Mouse (Mus musculus): Measurements from ENCODE around the gene Gda. TPM values are rescaled to one million over a fixed set of nuclear protein-coding genes. Genes with fewer than 3 reads are reported as not detected.

Gda gene
- polyA plus RNA-seq (2014; fragmentation: Illumina TruSeq; extraction: RNeasy Lipid Tissue Mini Kit (QIAGEN cat#74804); ENCODE audit: low read depth, low replicate concordance): 33.4 TPM

DNA sequence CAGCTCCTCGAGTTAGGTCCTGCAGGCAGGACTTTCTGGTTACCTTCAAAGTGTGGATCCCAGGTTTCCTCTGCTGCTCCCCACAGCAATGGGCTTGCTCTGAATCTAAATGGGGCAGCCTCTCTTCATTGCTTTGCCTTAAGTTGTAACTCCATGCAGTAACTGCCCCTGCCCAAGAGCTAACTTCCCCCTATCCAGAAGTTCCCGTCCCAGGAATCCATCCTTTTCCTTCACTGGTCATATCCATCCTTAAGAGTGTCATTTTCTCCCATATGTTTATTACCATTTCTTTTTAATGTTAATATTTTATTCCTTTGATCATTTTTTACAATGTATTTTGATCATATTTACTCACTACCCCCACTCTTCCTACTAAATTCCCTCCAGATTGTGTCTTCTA is at the start of gene Gda:
TSS of gene Gda (minus strand) at position 101 of the 400 bp plus-strand sequence.

Other genes starting within 250 kb of the Gda start
- 143 TPM for gene Zfand5, start 201.2 kb downstream of the Gda start, polyA plus RNA-seq (2014; fragmentation: Illumina TruSeq; extraction: RNeasy Lipid Tissue Mini Kit (QIAGEN cat#74804); ENCODE audit: low read depth, low replicate concordance)
- 49.5 TPM for gene 1110059E24Rik, start 179.5 kb upstream of the Gda start, polyA plus RNA-seq (2014; fragmentation: Illumina TruSeq; extraction: RNeasy Lipid Tissue Mini Kit (QIAGEN cat#74804); ENCODE audit: low read depth, low replicate concordance)
- gene Abhd17b, start 179.7 kb upstream of the Gda start, polyA plus RNA-seq (2014; fragmentation: Illumina TruSeq; extraction: RNeasy Lipid Tissue Mini Kit (QIAGEN cat#74804); ENCODE audit: low read depth, low replicate concordance): 34.5 TPM

All from liver, adult 10 weeks (tissue).